Mouse (Mus musculus) forebrain, embryonic 11.5 days (tissue): ENCODE measurements at regions not wholly inside any gene's neighbourhood (a gene's known extent, or its start where the extent isn't known, plus 50 kb on each side); places are given as distances from the start of the nearest gene placed in this dataset.

Source experiments
- ATAC-seq: fragments of 200-750 bp; cut with Nextera tagmentation; replicated peaks from 2 replicates; pipeline ENCODE4 v1.8.0; 2017; ENCODE audit warnings: moderate TSS enrichment; ENCODE audit not compliant: low FRiP score
- DNase-seq: peaks from one replicate; pipeline ENCODE4 v3.0.0-alpha.2; 2017; ENCODE audit warnings: low spot score
- H3K27ac ChIP-seq: fragments of 300-500 bp; sonication (generic); 2 replicates; pipeline ENCODE4 v1.5.1; 2014; ENCODE audit warnings: low read depth, low read length
- H3K27me3 ChIP-seq: fragments of 300-500 bp; sonication (generic); 2 replicates; pipeline ENCODE4 v1.6.1; 2014; ENCODE audit warnings: mild to moderate bottlenecking, low read length, mixed read lengths; ENCODE audit not compliant: control insufficient read depth, insufficient read depth
- H3K36me3 ChIP-seq: fragments of 300-500 bp; sonication (generic); 2 replicates; pipeline ENCODE4 v1.6.1; 2014; ENCODE audit warnings: mild to moderate bottlenecking, low read length, moderate library complexity, mixed read lengths; ENCODE audit not compliant: control insufficient read depth, insufficient read depth
- H3K4me1 ChIP-seq: fragments of 300-500 bp; sonication (generic); replicated peaks from 2 replicates; pipeline ENCODE4 v1.6.1; 2014; ENCODE audit warnings: low read length, mixed read lengths; ENCODE audit not compliant: control insufficient read depth, insufficient read depth
- H3K4me2 ChIP-seq: fragments of 300-500 bp; sonication (generic); 2 replicates; pipeline ENCODE4 v1.6.1; 2014; ENCODE audit warnings: low read depth, mild to moderate bottlenecking, low read length, moderate library complexity, mixed read lengths; ENCODE audit not compliant: severe bottlenecking
- H3K4me3 ChIP-seq: fragments of 300-500 bp; sonication (generic); 2 replicates; pipeline ENCODE4 v1.5.1; 2014; ENCODE audit warnings: low read depth, low read length
- H3K9ac ChIP-seq: fragments of 300-500 bp; sonication (generic); 2 replicates; pipeline ENCODE4 v1.6.1; 2014; ENCODE audit warnings: low read length
- H3K9me3 ChIP-seq: fragments of 300-500 bp; sonication (generic); 2 replicates; pipeline ENCODE4 v1.6.1; 2016; ENCODE audit warnings: low read length, mixed read lengths; ENCODE audit not compliant: control insufficient read depth
- WGBS: fragments of 180-500 bp; shearing (Covaris S2); extraction: QIAGEN DNeasy Blood & Tissue Kit; methylation state at CpG from one replicate; pipeline ENCODE4 v1.1.7; 2014; 5-methylcytosine and 5-hydroxymethylcytosine counted together

GRCm38 (mm10) chr8:49254311-49254828, 410.6 kb upstream of the Tenm3 start:
- no peaks in the 10 kb centered on the region; the same call in 1 of the 2 replicates for H3K4me1 ChIP-seq
- ATAC-seq (no peak), DNase-seq (no peak)
- H3K27ac ChIP-seq, result no peak overlapping the region
- no peaks in the 10 kb centered on the region for H3K36me3 ChIP-seq
- H3K4me3 ChIP-seq, result no peak overlapping the region
- no peak overlapping the region for H3K4me2 ChIP-seq
- H3K9me3 ChIP-seq, result no peaks in the 10 kb centered on the region
- H3K27me3 ChIP-seq, result no peaks in the 10 kb centered on the region
- WGBS, result 52% methylated on average over 3 of the region's 3 CpGs
- no peak overlapping the region for H3K9ac ChIP-seq

GRCm38 (mm10) chr8:49243002-49243401, 399.3 kb upstream of the Tenm3 start:
- ATAC-seq (no peak), DNase-seq (no peak)
- no peak overlapping the region for H3K4me2 ChIP-seq
- no peaks in the 10 kb centered on the region for H3K9me3 ChIP-seq
- H3K27me3 ChIP-seq, result no peaks in the 10 kb centered on the region
- 0 out of 2 replicates have a peak, but pooled peaks cover 2% of the 10 kb centered on the region for H3K4me1 ChIP-seq
- no peaks in the 10 kb centered on the region for H3K36me3 ChIP-seq
- no peak overlapping the region for H3K27ac ChIP-seq
- H3K9ac ChIP-seq, result no peak overlapping the region
- no peak overlapping the region for H3K4me3 ChIP-seq
- WGBS, result 36% methylated on average over 5 of the region's 5 CpGs

- DNase-seq (no peak), ATAC-seq (no peak)
- Histone ChIP-seq H3K4me2 (no peak overlapping the region), H3K9me3 (no peaks in the 10 kb centered on the region), H3K9ac (no peak overlapping the region), H3K4me1 (peaks cover 8% of the 10 kb centered on the region; the same call in 1 of the 2 replicates), H3K27me3 (no peaks in the 10 kb centered on the region), H3K36me3 (no peaks in the 10 kb centered on the region), H3K27ac (peak overlapping the region; percentile 31; the same call in 1 of the 2 replicates), H3K4me3 (no peak overlapping the region)
- WGBS, result 46% methylated on average over 4 of the region's 4 CpGs
Observed at GRCm38 (mm10) chr8:49236822-49237071, 393.0 kb upstream of the Tenm3 start.

GRCm38 (mm10) chr8:49236021-49236821, 392.5 kb upstream of the Tenm3 start:
- WGBS, result 52% methylated on average over 7 of the region's 7 CpGs
- ATAC-seq, result peak; percentile 75; the same call in 1 of the 2 replicates
- no peaks in the 10 kb centered on the region for H3K27me3 ChIP-seq
- DNase-seq, result peak; percentile 51
- peak overlapping the region; percentile 31; the same call in 1 of the 2 replicates for H3K27ac ChIP-seq
- no peaks in the 10 kb centered on the region for H3K9me3 ChIP-seq
- H3K36me3 ChIP-seq, result no peaks in the 10 kb centered on the region
- H3K4me2 ChIP-seq, result no peak overlapping the region
- H3K4me1 ChIP-seq, result peaks cover 8% of the 10 kb centered on the region; the same call in 1 of the 2 replicates
- H3K4me3 ChIP-seq, result no peak overlapping the region
- no peak overlapping the region for H3K9ac ChIP-seq

GRCm38 (mm10) chr8:49223841-49224420, 380.2 kb upstream of the Tenm3 start:
- Histone ChIP-seq H3K27ac (no peak overlapping the region), H3K4me1 (no peaks in the 10 kb centered on the region), H3K27me3 (no peaks in the 10 kb centered on the region), H3K4me2 (no peak overlapping the region), H3K9ac (no peak overlapping the region), H3K4me3 (no peak overlapping the region), H3K9me3 (no peaks in the 10 kb centered on the region), H3K36me3 (no peaks in the 10 kb centered on the region)
- DNase-seq, result no peak
- ATAC-seq, result no peak
- 87% methylated on average over 18 of the region's 18 CpGs for WGBS

- Histone ChIP-seq H3K4me1 (0 out of 2 replicates have a peak, but pooled peaks cover 5% of the 10 kb centered on the region), H3K36me3 (no peaks in the 10 kb centered on the region), H3K9me3 (no peaks in the 10 kb centered on the region), H3K9ac (no peak overlapping the region), H3K27me3 (no peaks in the 10 kb centered on the region), H3K27ac (0 out of 2 replicates have a peak overlapping the region, but pooled peaks have one; percentile 7), H3K4me3 (no peak overlapping the region), H3K4me2 (no peak overlapping the region)
- ATAC-seq (no peak), DNase-seq (no peak)
- 51% methylated on average over 4 of the region's 4 CpGs for WGBS
Observed at GRCm38 (mm10) chr8:49195333-49195640, 351.5 kb upstream of the Tenm3 start.

GRCm38 (mm10) chr8:49194592-49195332, 351.0 kb upstream of the Tenm3 start:
- DNase-seq (no peak), ATAC-seq (no peak)
- Histone ChIP-seq H3K4me1 (0 out of 2 replicates have a peak, but pooled peaks cover 5% of the 10 kb centered on the region), H3K36me3 (no peaks in the 10 kb centered on the region), H3K4me3 (no peak overlapping the region), H3K4me2 (no peak overlapping the region), H3K9ac (no peak overlapping the region), H3K9me3 (no peaks in the 10 kb centered on the region; the same call in 1 of the 2 replicates), H3K27ac (0 out of 2 replicates have a peak overlapping the region, but pooled peaks have one; percentile 7), H3K27me3 (no peaks in the 10 kb centered on the region)
- 53% methylated on average over 11 of the region's 11 CpGs for WGBS

- Histone ChIP-seq H3K9ac (no peak overlapping the region), H3K27me3 (no peaks in the 10 kb centered on the region), H3K27ac (no peak overlapping the region), H3K4me2 (no peak overlapping the region), H3K4me1 (no peaks in the 10 kb centered on the region), H3K4me3 (no peak overlapping the region), H3K9me3 (no peaks in the 10 kb centered on the region; the same call in 1 of the 2 replicates), H3K36me3 (no peaks in the 10 kb centered on the region)
- WGBS, result 77% methylated on average over 3 of the region's 3 CpGs
- DNase-seq (no peak), ATAC-seq (no peak)
Observed at GRCm38 (mm10) chr8:49186853-49187252, 343.1 kb upstream of the Tenm3 start.
